Mouse (Mus musculus) G1E (cell line): Measurements from ENCODE around the gene Sv2a.
A peak's percentile ranks its signal among the peaks of the same experiment; 100 is the strongest.
"Not testable (repeated sequence)": the region's sequence is repeated elsewhere in the genome, so short reads cannot be mapped to it uniquely, and the experiment has no call there.

Experiments used
- CTCF ChIP-seq: IDR thresholded peaks from 2 replicates; pipeline ENCODE4 v1.5.1; 2012; ENCODE audit warnings: low read depth, low read length, inconsistent platforms, mixed read lengths
- POLR2AphosphoS5 ChIP-seq: IDR thresholded peaks from 2 replicates; pipeline ENCODE4 v1.6.1; 2012; ENCODE audit warnings: low read depth, low read length, inconsistent platforms; ENCODE audit not compliant: insufficient replicate concordance

GRCm38 (mm10) chr3:96238954-96239793 is 58.2 kb downstream of the Sv2a start, which contains the start of gene Hist2h3c2:
- not testable (repeated sequence) for TF ChIP-seq CTCF
- TF ChIP-seq POLR2AphosphoS5: peak; percentile 81; the same call in 1 of the 2 replicates
